Mouse (Mus musculus): ENCODE measurements around the gene Wdr18.

GRCm38 (mm10) chr10:79960671-79961294, 831 bp downstream of the Wdr18 start:
- TF ChIP-seq CTCF (conservative IDR thresholded peaks at IDR 0.05; ENCODE audit: insufficient read depth, insufficient read length, low read depth, low read length) (no peak), POLR2A (IDR thresholded peaks at IDR 0.05; ENCODE audit: low read depth, low read length) (no peak)
